Mouse (Mus musculus) kidney, adult 2 months (tissue): ENCODE results near the gene Kcnh4.
A peak's percentile ranks its signal among the peaks of the same experiment; 100 is the strongest.

ENCODE experiments used
- CTCF ChIP-seq: fragments of 200-500 bp; conservative IDR thresholded peaks from 2 replicates; pipeline ENCODE4 v1.5.1; 2011; ENCODE audit warnings: low read depth, mild to moderate bottlenecking, control low read depth, low read length, moderate library complexity, mixed read lengths; ENCODE audit not compliant: insufficient read depth, insufficient read length
- POLR2A ChIP-seq: fragments of 200-500 bp; IDR thresholded peaks from one replicate; pipeline ENCODE4 v1.6.1; 2011; ENCODE audit warnings: low read depth, low read length, control low read depth

DNA sequence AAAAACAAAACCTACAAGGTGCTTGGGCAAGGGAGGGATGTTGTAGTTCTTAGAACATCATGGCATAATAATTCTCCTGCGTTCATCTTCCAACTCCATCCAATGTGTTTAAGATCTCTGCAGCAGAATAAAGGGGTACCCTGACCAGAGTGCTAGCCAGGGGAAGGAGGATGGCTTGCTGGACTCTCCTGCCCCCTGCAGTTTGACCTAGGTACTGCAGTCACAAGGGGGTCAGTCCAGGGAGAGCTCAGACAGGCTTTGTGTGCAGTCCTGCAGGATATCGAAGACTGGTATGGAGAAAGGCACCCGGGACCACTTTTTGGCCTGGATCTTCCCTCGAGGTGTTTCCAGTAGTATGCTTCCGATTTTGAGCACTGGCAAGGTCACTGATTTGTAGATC, 64.8 kb downstream of the Kcnh4 start:
- TF ChIP-seq POLR2A (no peak), CTCF (peak; percentile 89)
